Comparison of ENCODE assay signal across 8 mouse cellular contexts in genomic region chr10:7212537-7212936, GRCm38 (mm10). TPM values are rescaled to one million over a fixed set of nuclear protein-coding genes. Genes with fewer than 3 reads are reported as not detected.
DNase-seq lines count a peak whose midpoint lies in the region; ATAC-seq lines count a peak whose summit lies in the region.

No protein-coding gene starts in this region.

- WGBS in kidney, embryonic 14.5 days, result 11% methylated on average over 10 of the region's 10 CpGs
- WGBS in forebrain, embryonic 12.5 days, result 31% methylated on average over 10 of the region's 10 CpGs
- 9% methylated on average over 10 of the region's 10 CpGs for WGBS in kidney, embryonic 15.5 days
- whole genome bisulfite sequencing in midbrain, embryonic 10.5 days, result 33% methylated on average over 10 of the region's 10 CpGs

- no peaks in the 10 kb centered on the region for H3K36me3 ChIP-seq in kidney, embryonic 14.5 days (ENCODE audit: control insufficient read depth, insufficient read depth, low read length)
- H3K36me3 ChIP-seq in forebrain, embryonic 12.5 days (replicated peaks), result no peaks in the 10 kb centered on the region
- H3K36me3 ChIP-seq in kidney, embryonic 15.5 days, result 0 out of 2 replicates have a peak, but pooled peaks cover 6% of the 10 kb centered on the region
- peaks cover 8% of the 10 kb centered on the region; the same call in 1 of the 2 replicates for H3K36me3 ChIP-seq in midbrain, embryonic 10.5 days

- H3K27ac ChIP-seq in kidney, embryonic 14.5 days (ENCODE audit: low read depth, low read length), result peak overlapping the region; percentile 82
- no peak overlapping the region for H3K27ac ChIP-seq in forebrain, embryonic 12.5 days
- H3K27ac ChIP-seq in kidney, embryonic 15.5 days, result peak overlapping the region; percentile 93
- peak overlapping the region; percentile 92 for H3K27ac ChIP-seq in midbrain, embryonic 10.5 days (replicated peaks)

- H3K27me3 ChIP-seq in kidney, embryonic 14.5 days (ENCODE audit: control insufficient read depth, insufficient read depth, low read length), result no peaks in the 10 kb centered on the region
- no peaks in the 10 kb centered on the region for H3K27me3 ChIP-seq in forebrain, embryonic 12.5 days
- H3K27me3 ChIP-seq in kidney, embryonic 15.5 days, result no peaks in the 10 kb centered on the region
- no peaks in the 10 kb centered on the region for H3K27me3 ChIP-seq in midbrain, embryonic 10.5 days (ENCODE audit: low read depth, poor library complexity, severe bottlenecking)

- H3K9me3 ChIP-seq in kidney, embryonic 14.5 days (ENCODE audit: control insufficient read depth, low read length), result no peaks in the 10 kb centered on the region
- H3K9me3 ChIP-seq in forebrain, embryonic 12.5 days, result no peaks in the 10 kb centered on the region
- no peaks in the 10 kb centered on the region for H3K9me3 ChIP-seq in kidney, embryonic 15.5 days (replicated peaks)
- no peaks in the 10 kb centered on the region for H3K9me3 ChIP-seq in midbrain, embryonic 10.5 days (replicated peaks)

- peak overlapping the region; percentile 82 for H3K4me2 ChIP-seq in kidney, embryonic 14.5 days (replicated peaks; ENCODE audit: low read depth, low read length)
- H3K4me2 ChIP-seq in forebrain, embryonic 12.5 days, result peak overlapping the region; percentile 89
- H3K4me2 ChIP-seq in kidney, embryonic 15.5 days, result peak overlapping the region; percentile 85

- H3K4me3 ChIP-seq in kidney, embryonic 14.5 days (ENCODE audit: low read length), result peak overlapping the region; percentile 71
- H3K4me3 ChIP-seq in forebrain, embryonic 12.5 days (replicated peaks), result peak overlapping the region; percentile 68
- peak overlapping the region; percentile 88 for H3K4me3 ChIP-seq in kidney, embryonic 15.5 days (replicated peaks)
- peak overlapping the region; percentile 88 for H3K4me3 ChIP-seq in midbrain, embryonic 10.5 days

- no peak for DNase-seq in kidney, postnatal 10 days
- peak; percentile 92 for DNase-seq in NIH3T3 (ENCODE audit: low read depth)
- no peak for DNase-seq in midbrain, embryonic 10.5 days (ENCODE audit: low spot score)
- no peak for DNase-seq in right cerebral cortex, adult 18-20 months
- no peak for DNase-seq in gastrocnemius, postnatal 25 days

- H3K4me1 ChIP-seq in kidney, embryonic 14.5 days (ENCODE audit: control insufficient read depth, insufficient read depth, low read length), result peaks cover 15% of the 10 kb centered on the region; the same call in 1 of the 2 replicates
- H3K4me1 ChIP-seq in forebrain, embryonic 12.5 days, result peaks cover 22% of the 10 kb centered on the region
- H3K4me1 ChIP-seq in kidney, embryonic 15.5 days, result peaks cover 44% of the 10 kb centered on the region
- peaks cover 33% of the 10 kb centered on the region for H3K4me1 ChIP-seq in midbrain, embryonic 10.5 days

- peak overlapping the region; percentile 46 for H3K9ac ChIP-seq in kidney, embryonic 14.5 days (ENCODE audit: low read depth, low read length)
- H3K9ac ChIP-seq in forebrain, embryonic 12.5 days, result peak overlapping the region; percentile 46; the same call in 1 of the 2 replicates
- peak overlapping the region; percentile 89 for H3K9ac ChIP-seq in kidney, embryonic 15.5 days

- ATAC-seq in kidney, embryonic 14.5 days (ENCODE audit: low FRiP score, low TSS enrichment), result peak; percentile 6; the same call in 1 of the 2 replicates
- peak; percentile 16; the same call in 1 of the 2 replicates for ATAC-seq in forebrain, embryonic 12.5 days (ENCODE audit: low FRiP score)
- ATAC-seq in kidney, embryonic 15.5 days (replicated peaks; ENCODE audit: low FRiP score), result peak; percentile 34

RNA-seq across cellular contexts. Expression of gene Cnksr3, which starts 0.5 kb away (rescaled TPM):
- polyA plus RNA-seq in kidney, embryonic 14.5 days (2014; fragmentation: Nextera tagmentation; extraction: Ambion mirVana), result 8.3 and 15.2 TPM in 2 replicates
- polyA plus RNA-seq in forebrain, embryonic 12.5 days (2016; fragmentation: Nextera tagmentation; extraction: Ambion mirVana), result 6.7 and 6.9 TPM in 2 replicates
- 17.1 and 18.7 TPM in 2 replicates for polyA plus RNA-seq in kidney, embryonic 15.5 days (2015; fragmentation: Nextera tagmentation; extraction: Ambion mirVana)
- 8.7 and 9.1 TPM in 2 replicates for polyA plus RNA-seq in midbrain, embryonic 10.5 days (2016; fragmentation: Nextera tagmentation; extraction: Ambion mirVana)
- total RNA-seq in gastrocnemius, postnatal 25 days (2021), result 1 to 10 TPM; 4.0 TPM
